Mouse (Mus musculus) gastrocnemius, postnatal 10 days (tissue): ENCODE results near the gene Slk. TPM values are rescaled to one million over a fixed set of nuclear protein-coding genes. Genes with fewer than 3 reads are reported as not detected.

Experiments used
- DNase-seq: peaks from one replicate; pipeline ENCODE4 v3.0.0; 2021; ENCODE audit warnings: mixed read lengths
- total RNA-seq, 2 experiments: library from RNA; stranded (reverse); gene quantifications; 2 replicates each; pipeline ENCODE4 v1.2.3; 2021

Gene Slk
- total RNA-seq, 2 experiments from 2014 or later: 35.5 to 43.7 TPM

GRCm38 (mm10) chr19:47652255-47652654, 72.8 kb downstream of the Slk start:
- no peak for DNase-seq

- no peak for DNase-seq
Measured at GRCm38 (mm10) chr19:47653173-47653572, 73.7 kb downstream of the Slk start.

- peak; percentile 36 for DNase-seq
Measured at GRCm38 (mm10) chr19:47654896-47655295, 75.4 kb downstream of the Slk start.

GRCm38 (mm10) chr19:47658914-47659535, 79.5 kb downstream of the Slk start:
- DNase-seq: peak; percentile 55

- DNase-seq: no peak
Measured at GRCm38 (mm10) chr19:47659765-47660408, 80.4 kb downstream of the Slk start.

- DNase-seq: no peak
Measured at GRCm38 (mm10) chr19:47667601-47668000, 88.1 kb downstream of the Slk start.

- DNase-seq: no peak
Measured at GRCm38 (mm10) chr19:47668399-47668798, 88.9 kb downstream of the Slk start.

GRCm38 (mm10) chr19:47674419-47674818, 94.9 kb downstream of the Slk start:
- DNase-seq: peak; percentile 47

- no peak for DNase-seq
Measured at GRCm38 (mm10) chr19:47678675-47679074, 99.2 kb downstream of the Slk start.

GRCm38 (mm10) chr19:47689592-47689991, 110.1 kb downstream of the Slk start:
- DNase-seq: no peak

GRCm38 (mm10) chr19:47691994-47692393, 112.5 kb downstream of the Slk start, which contains the start of gene Col17a1:
Col17a1 (minus strand) TSS chr19:47692094.
- no peak for DNase-seq

Other genes with a start within 250 kb of the Slk start
- 10 to 100 TPM; 79.8 to 85.6 TPM for gene Sh3pxd2a, start 115.3 kb upstream of the Slk start, total RNA-seq
- gene Stn1, start 42.2 kb upstream of the Slk start, total RNA-seq: 10 to 100 TPM; 10.5 to 15.2 TPM
- gene Col17a1, start 112.4 kb downstream of the Slk start, total RNA-seq: 1 to 10 TPM in 1 of 2 experiments, under 1 TPM in 1; 0.65 to 1.3 TPM
- gene Sfr1, start 152.0 kb downstream of the Slk start, total RNA-seq: 10 to 100 TPM; 82.2 to 89.8 TPM